Mouse (Mus musculus) thymus, adult 2 months (tissue): ENCODE results near the gene Cux2. TPM values are rescaled to one million over a fixed set of nuclear protein-coding genes. Genes with fewer than 3 reads are reported as not detected.

Experiments used
- DNase-seq: peaks from one replicate; pipeline ENCODE4 v3.0.0; 2021
- H3K27ac ChIP-seq: fragments of 200-500 bp; 2 replicates; pipeline ENCODE4 v1.5.1; 2012; ENCODE audit warnings: low read length, control low read depth; ENCODE audit not compliant: control insufficient read depth, insufficient read depth
- H3K27me3 ChIP-seq: fragments of 200-500 bp; 2 replicates; pipeline ENCODE4 v1.6.1; 2012; ENCODE audit warnings: mild to moderate bottlenecking, low read length, moderate library complexity, mixed read lengths; ENCODE audit not compliant: control insufficient read depth, insufficient read depth
- H3K36me3 ChIP-seq: fragments of 200-500 bp; 2 replicates; pipeline ENCODE4 v1.6.1; 2012; ENCODE audit warnings: mild to moderate bottlenecking, low read length, moderate library complexity; ENCODE audit not compliant: control insufficient read depth, insufficient read depth
- H3K4me1 ChIP-seq: fragments of 200-500 bp; replicated peaks from 2 replicates; pipeline ENCODE4 v1.6.1; 2012; ENCODE audit warnings: low read length; ENCODE audit not compliant: control insufficient read depth, insufficient read depth
- H3K4me3 ChIP-seq: fragments of 200-500 bp; 2 replicates; pipeline ENCODE4 v1.5.1; 2012; ENCODE audit warnings: mild to moderate bottlenecking, low read length, control low read depth, moderate library complexity; ENCODE audit not compliant: control insufficient read depth, insufficient read depth
- CTCF ChIP-seq: fragments of 200-500 bp; IDR thresholded peaks from 2 replicates; pipeline ENCODE4 v1.5.1; 2012; ENCODE audit warnings: mild to moderate bottlenecking, control low read depth, low read length, moderate library complexity, borderline replicate concordance; ENCODE audit not compliant: control insufficient read depth, poor library complexity, insufficient read depth; ENCODE audit errors: extremely low read depth
- POLR2A ChIP-seq: fragments of 200-500 bp; IDR thresholded peaks from 2 replicates; pipeline ENCODE4 v1.6.1; 2012; ENCODE audit warnings: mild to moderate bottlenecking, low read length, control low read depth, moderate library complexity; ENCODE audit not compliant: control insufficient read depth, poor library complexity, insufficient read depth; ENCODE audit errors: extremely low read depth
- WGBS: fragments of 180-500 bp; shearing (Covaris S2); methylation state at CpG from one replicate; pipeline ENCODE4 v1.1.7; 2018; 5-methylcytosine and 5-hydroxymethylcytosine counted together
- polyA plus RNA-seq: library from polyadenylated mRNA; depleted of rRNA; stranded (reverse); fragments of >200 nt; gene quantifications from 2 replicates; pipeline ENCODE4 v1.2.3, GENCODE M21; 2012

Cux2 gene
- polyA plus RNA-seq, 1 experiment: 0.75 TPM

DNA sequence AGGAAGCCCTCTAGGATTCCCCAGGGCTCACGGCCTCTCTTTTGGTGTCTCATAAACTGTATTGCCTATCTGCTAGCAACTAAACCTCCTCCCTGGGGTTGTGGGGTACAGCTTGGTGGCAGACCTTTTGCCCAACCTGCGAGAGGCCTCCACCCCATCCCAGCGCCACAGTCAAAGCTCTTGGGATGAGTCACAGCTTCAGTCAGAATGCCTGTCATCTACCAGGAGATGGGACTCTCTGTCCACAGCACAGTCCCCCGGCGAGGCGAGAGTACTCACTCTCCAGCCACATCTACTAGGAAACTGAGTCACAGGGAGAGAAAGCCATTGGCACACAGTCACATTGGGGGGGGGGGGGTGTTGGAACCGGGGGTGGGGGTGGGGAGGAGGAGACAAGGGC lies 51.6 kb downstream of the Cux2 start:
- Histone ChIP-seq H3K4me3 (no peak overlapping the region), H3K27me3 (no peaks in the 10 kb centered on the region), H3K36me3 (no peaks in the 10 kb centered on the region), H3K4me1 (no peaks in the 10 kb centered on the region), H3K27ac (no peak overlapping the region)
- 89% methylated on average over 7 of the region's 7 CpGs for WGBS
- DNase-seq: no peak
- no peak for TF ChIP-seq CTCF

DNA sequence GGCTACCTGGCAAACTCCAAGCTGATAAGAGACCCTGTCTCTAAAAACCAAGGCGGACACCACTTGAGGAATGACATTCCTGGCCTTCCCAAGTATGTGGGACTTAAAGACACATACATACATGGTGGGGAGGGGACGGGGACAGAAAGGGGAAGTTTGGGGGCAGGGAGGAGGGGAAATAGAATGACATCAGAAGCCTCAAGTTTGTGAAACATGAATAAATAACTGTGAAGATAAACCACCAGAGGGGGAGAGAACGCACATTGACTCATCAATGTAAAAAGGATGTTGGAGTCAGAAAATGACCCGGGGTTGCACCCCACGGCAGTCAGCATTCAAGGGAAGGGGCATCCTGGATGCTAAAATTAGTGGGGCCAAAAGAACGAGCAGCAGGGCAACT lies 53.2 kb downstream of the Cux2 start:
- no peak for DNase-seq
- Histone ChIP-seq H3K36me3 (no peaks in the 10 kb centered on the region), H3K4me3 (no peak overlapping the region), H3K27ac (no peak overlapping the region), H3K4me1 (no peaks in the 10 kb centered on the region), H3K27me3 (no peaks in the 10 kb centered on the region)
- 17% methylated on average over 6 of the region's 6 CpGs for WGBS
- TF ChIP-seq CTCF (no peak), POLR2A (no peak)

DNA sequence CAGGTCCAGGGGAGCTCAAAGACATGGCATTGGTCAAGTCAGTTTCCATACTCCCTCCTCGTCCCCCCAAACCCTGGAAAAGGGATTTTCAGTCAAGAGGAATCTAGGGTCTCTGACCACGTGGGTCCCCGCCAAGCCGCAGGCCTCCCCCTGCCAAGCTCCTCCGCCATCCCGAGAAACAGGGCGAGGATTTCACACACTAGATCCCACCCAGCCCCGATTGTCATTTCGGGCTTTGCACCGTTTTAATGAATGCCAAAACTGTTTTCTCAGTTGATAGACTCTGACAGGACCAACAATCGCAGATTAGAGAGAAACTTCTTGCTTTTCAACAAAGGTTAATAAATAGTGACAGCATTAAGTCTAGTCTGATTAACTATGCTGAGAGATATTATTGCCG lies 55.1 kb downstream of the Cux2 start:
- Histone ChIP-seq H3K4me3 (no peak overlapping the region), H3K4me1 (no peaks in the 10 kb centered on the region), H3K36me3 (no peaks in the 10 kb centered on the region), H3K27me3 (no peaks in the 10 kb centered on the region), H3K27ac (no peak overlapping the region)
- DNase-seq: no peak
- 86% methylated on average over 12 of the region's 12 CpGs for WGBS
- TF ChIP-seq CTCF (no peak), POLR2A (no peak)

DNA sequence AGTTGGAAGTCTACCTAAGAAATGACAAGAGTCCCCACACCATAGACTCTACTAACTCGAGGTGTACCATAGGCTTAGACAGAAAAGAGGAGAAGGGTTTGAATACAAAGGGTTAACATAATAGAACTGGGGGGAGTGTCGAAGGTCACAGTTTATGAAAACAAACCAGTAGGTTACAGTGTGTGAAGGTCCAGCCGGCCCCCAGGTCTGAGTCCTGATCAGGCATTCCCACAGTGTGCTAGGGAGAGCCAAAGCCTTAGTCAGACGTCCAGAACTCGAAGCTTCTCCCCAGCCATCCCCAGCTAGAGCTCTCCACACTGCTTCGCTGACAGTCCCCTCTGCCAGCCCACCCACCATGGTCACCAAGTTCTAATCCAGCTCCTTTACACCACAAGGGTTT lies 58.0 kb downstream of the Cux2 start:
- no peak for TF ChIP-seq POLR2A
- no peak for TF ChIP-seq CTCF

DNA sequence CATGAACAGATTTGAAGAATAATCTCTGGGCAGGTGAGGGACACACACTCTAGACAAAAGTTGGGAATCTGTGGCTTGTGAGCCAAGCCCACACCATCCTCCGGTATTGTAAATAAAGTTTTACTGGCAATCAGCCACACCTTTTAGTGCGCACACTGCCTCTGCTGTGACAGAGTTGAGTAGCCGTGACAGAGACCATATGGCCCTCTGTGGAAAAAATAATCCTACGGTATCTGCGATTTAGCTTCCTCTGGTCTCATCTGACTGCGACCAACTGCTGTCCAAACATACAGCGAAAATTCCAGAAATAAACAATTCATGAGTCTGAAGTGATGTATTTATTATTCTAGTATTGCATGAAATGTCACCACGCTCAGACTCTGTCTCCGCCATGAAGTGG lies 64.0 kb downstream of the Cux2 start:
- Histone ChIP-seq H3K4me1 (no peaks in the 10 kb centered on the region), H3K27ac (no peak overlapping the region), H3K4me3 (no peak overlapping the region), H3K36me3 (no peaks in the 10 kb centered on the region), H3K27me3 (no peaks in the 10 kb centered on the region)
- TF ChIP-seq POLR2A: no peak
- no peak for TF ChIP-seq CTCF
- no peak for DNase-seq
- WGBS: 93% methylated on average over 9 of the region's 9 CpGs

More for the DNA sequence above, 58.0 kb downstream of the Cux2 start:
- no peaks in the 10 kb centered on the region for H3K36me3 ChIP-seq
- DNase-seq: no peak
- WGBS: 61% methylated on average over 6 of the region's 6 CpGs
- no peaks in the 10 kb centered on the region for H3K27me3 ChIP-seq
- H3K4me3 ChIP-seq: no peak overlapping the region
- no peak overlapping the region for H3K27ac ChIP-seq
- H3K4me1 ChIP-seq: no peaks in the 10 kb centered on the region

DNA sequence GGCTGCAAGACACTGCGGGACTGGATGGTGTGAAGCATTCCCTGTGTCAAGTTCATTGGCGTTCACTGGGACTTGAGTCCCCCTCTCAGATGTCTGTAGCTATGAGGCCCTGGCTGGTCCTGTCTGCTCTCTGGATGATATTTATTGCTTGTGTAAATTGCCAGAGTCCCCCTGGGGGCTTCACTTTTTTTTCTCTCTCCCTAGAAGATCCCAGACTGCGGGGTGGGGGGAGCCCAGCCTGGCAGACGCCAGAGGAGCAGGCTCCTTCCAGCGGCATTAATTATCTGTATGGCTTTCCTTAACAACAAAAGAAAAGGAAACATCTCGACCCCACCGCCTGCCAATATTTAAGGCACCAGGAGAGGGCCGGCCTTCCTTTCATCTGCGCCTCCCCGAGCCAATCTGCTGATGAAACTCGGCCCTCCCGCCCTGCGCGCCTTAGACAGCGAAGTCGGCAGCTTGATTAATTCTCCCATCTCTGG lies 68.2 kb downstream of the Cux2 start:
- H3K36me3 ChIP-seq: no peaks in the 10 kb centered on the region
- 68% methylated on average over 16 of the region's 16 CpGs for WGBS
- H3K27me3 ChIP-seq: no peaks in the 10 kb centered on the region
- TF ChIP-seq POLR2A (no peak), CTCF (no peak)
- no peaks in the 10 kb centered on the region for H3K4me1 ChIP-seq
- H3K27ac ChIP-seq: no peak overlapping the region
- DNase-seq: no peak
- H3K4me3 ChIP-seq: no peak overlapping the region

DNA sequence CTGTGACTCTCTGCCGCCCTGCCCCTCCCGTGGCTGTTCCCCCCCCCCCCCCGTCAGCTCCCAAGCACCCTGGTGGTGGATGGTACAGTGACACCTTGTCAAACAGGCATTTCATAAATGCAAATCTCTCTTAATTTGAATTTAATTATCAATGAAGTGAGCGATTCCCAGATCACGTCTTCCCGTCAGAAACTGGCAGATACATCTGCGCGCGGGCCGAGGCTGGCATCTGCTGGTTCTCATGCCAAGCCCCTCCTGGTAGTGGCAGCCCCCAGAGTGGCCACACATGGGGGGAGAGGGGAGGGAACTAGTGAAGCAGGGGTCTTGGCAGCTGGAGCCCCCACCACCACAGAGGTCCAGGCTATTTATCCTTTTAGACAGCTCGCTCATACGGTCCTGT lies 73.6 kb downstream of the Cux2 start:
- H3K36me3 ChIP-seq: no peaks in the 10 kb centered on the region
- no peak overlapping the region for H3K27ac ChIP-seq
- no peak overlapping the region for H3K4me3 ChIP-seq
- no peaks in the 10 kb centered on the region for H3K4me1 ChIP-seq
- WGBS: 94% methylated on average over 12 of the region's 12 CpGs
- no peaks in the 10 kb centered on the region for H3K27me3 ChIP-seq
- DNase-seq: no peak
- TF ChIP-seq POLR2A (no peak), CTCF (no peak)
